Mouse (Mus musculus): ENCODE measurements around the gene Ncl.

DNA sequence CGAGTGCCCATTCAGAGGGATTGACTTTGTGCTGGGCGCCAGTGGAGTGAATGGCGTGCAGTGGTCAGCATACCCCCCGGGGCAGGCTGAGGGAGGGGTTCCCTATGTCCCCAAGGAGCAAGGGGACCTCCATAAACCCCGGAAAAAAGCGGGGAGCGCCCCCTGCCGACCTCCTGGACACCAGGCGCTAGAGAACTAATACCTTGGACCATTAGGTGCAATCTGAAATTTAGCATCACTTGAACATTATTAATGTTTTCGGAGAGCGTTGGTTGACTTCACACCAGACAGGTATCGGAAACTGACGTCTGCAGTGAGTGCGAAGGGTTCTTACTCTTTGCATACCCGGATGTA lies 45.5 kb downstream of the Ncl start:
- TF ChIP-seq CTCF (IDR thresholded peaks at IDR 0.05; ENCODE audit: low read depth) = 0 out of 2 replicates have a peak, but pooled peaks have one; percentile 17
- TF ChIP-seq EP300 (IDR thresholded peaks at IDR 0.05; ENCODE audit: low read depth) = no peak

Measured in heart, postnatal 0 days (tissue).